Mouse (Mus musculus): ENCODE data around the gene Kcna1.

- TF ChIP-seq CTCF (IDR thresholded peaks at IDR 0.05; ENCODE audit: borderline replicate concordance, insufficient read depth, low read depth, low read length) (no peak), POLR2A (IDR thresholded peaks at IDR 0.05; ENCODE audit: borderline replicate concordance, insufficient read depth, low read length) (no peak)
Measured at GRCm38 (mm10) chr6:126667001-126667400, 20.8 kb upstream of the Kcna1 start.
